Mouse (Mus musculus): Measurements from ENCODE around the gene Abr.

GRCm38 (mm10) chr11:76570201-76570731 lies 51.8 kb downstream of the Abr start:
- TF ChIP-seq CTCF (IDR thresholded peaks at IDR 0.05; ENCODE audit: borderline replicate concordance, extremely low read depth, insufficient read depth, insufficient read length) = no peak
- no peak for TF ChIP-seq POLR2A (IDR thresholded peaks at IDR 0.05; ENCODE audit: borderline replicate concordance, extremely low read depth, insufficient read depth, insufficient read length, poor library complexity, severe bottlenecking)

Data from brain, embryonic 14.5 days (tissue).